Comparison of ENCODE assay signal across 8 mouse cellular contexts in genomic region chr8:79603204-79603603, GRCm38 (mm10). TPM values are rescaled to one million over a fixed set of nuclear protein-coding genes. Genes with fewer than 3 reads are reported as not detected.
DNase-seq lines count a peak whose midpoint lies in the region; ATAC-seq and TF ChIP-seq lines count a peak whose summit lies in the region.
"Not testable (repeated sequence)": the region's sequence is repeated elsewhere in the genome, so short reads cannot be mapped to it uniquely, and the experiment has no call there.

No protein-coding gene starts in this region.

- WGBS in forebrain, postnatal 0 days = 34% methylated on average over 2 of the region's 2 CpGs
- 49% methylated on average over 2 of the region's 2 CpGs for WGBS in hindbrain, postnatal 0 days

- H3K4me3 ChIP-seq in MEL (ENCODE audit: control insufficient read depth in 1 of 2, insufficient read depth in 1 of 2, low read depth in 2 of 2, low read length in 2 of 2); cortical plate, adult 2 months (ENCODE audit: insufficient read depth, low read length); forebrain, postnatal 0 days (ENCODE audit: low read depth, low read length); hindbrain, postnatal 0 days (ENCODE audit: low read length): not testable (repeated sequence)

- DNase-seq in 3T3-L1 (ENCODE audit: low read depth, low spot score) (peak; percentile 60), MEL (ENCODE audit: low read depth, low spot score) (peak; percentile 68)
- not testable (repeated sequence) for DNase-seq in forebrain, postnatal 0 days
- DNase-seq in hindbrain, postnatal 0 days (ENCODE audit: low spot score) = peak; percentile 62
- DNase-seq in left cerebral cortex, postnatal 4 days = peak; percentile 6
- DNase-seq in thymus, postnatal 0 days (ENCODE audit: low spot score) = peak; percentile 53

- not testable (repeated sequence) for H3K27ac ChIP-seq in MEL (ENCODE audit: control insufficient read depth, low read depth, low read length); cortical plate, adult 2 months (ENCODE audit: insufficient read depth, low read length); forebrain, postnatal 0 days (ENCODE audit: low read depth, low read length); hindbrain, postnatal 0 days

- H3K27me3 ChIP-seq in MEL (ENCODE audit: control insufficient read depth in 1 of 2, insufficient read depth in 2 of 2, low read length in 2 of 2); forebrain, postnatal 0 days (ENCODE audit: insufficient read depth, low read length); hindbrain, postnatal 0 days (ENCODE audit: insufficient read depth, low read length): not testable (repeated sequence)

- not testable (repeated sequence) for ATAC-seq in forebrain, postnatal 0 days; hindbrain, postnatal 0 days
- ATAC-seq in megakaryocyte progenitor cell, adult 5-6 weeks (replicated peaks; ENCODE audit: poor library complexity) = peak; percentile 87

- intact Hi-C loops in left cerebral cortex, postnatal 4 days (cut with DNase I) = not testable (repeated sequence)

- not testable (repeated sequence) for H3K9me3 ChIP-seq in MEL (replicated peaks; ENCODE audit: insufficient read depth, low read length); forebrain, postnatal 0 days (ENCODE audit: low read length); hindbrain, postnatal 0 days (ENCODE audit: low read length)

- H3K4me2 ChIP-seq in forebrain, postnatal 0 days (ENCODE audit: low read depth); hindbrain, postnatal 0 days (ENCODE audit: low read depth, low read length): not testable (repeated sequence)

- H3K36me3 ChIP-seq in MEL (ENCODE audit: control insufficient read depth in 1 of 2, insufficient read depth in 2 of 2, low read length in 2 of 2); forebrain, postnatal 0 days (ENCODE audit: insufficient read depth); hindbrain, postnatal 0 days (ENCODE audit: insufficient read depth, low read length): not testable (repeated sequence)

- not testable (repeated sequence) for TF ChIP-seq EP300 in MEL (IDR thresholded peaks at IDR 0.05; ENCODE audit: low read depth in 1 of 2, low read length in 2 of 2)

- peak in 2 of 3 experiments; percentile 38 to 54; a peak in 3 of 6 replicates for TF ChIP-seq CTCF in MEL (IDR thresholded peaks at IDR 0.05 in 2 of 3, conservative IDR thresholded peaks at IDR 0.05 in 1 of 3; ENCODE audit: control insufficient read depth in 1 of 3, insufficient read depth in 1 of 3, low read depth in 2 of 3, low read length in 3 of 3, poor library complexity in 1 of 3, severe bottlenecking in 1 of 3)
- TF ChIP-seq CTCF in cortical plate, adult 2 months (IDR thresholded peaks at IDR 0.05; ENCODE audit: extremely low read depth, insufficient read depth, low read length) = peak; percentile 27; the same call in 1 of the 2 replicates
- peak; percentile 43 for TF ChIP-seq CTCF in forebrain, postnatal 0 days (IDR thresholded peaks at IDR 0.05; ENCODE audit: low read depth)
- peak; percentile 43; the same call in 1 of the 2 replicates for TF ChIP-seq CTCF in hindbrain, postnatal 0 days (IDR thresholded peaks at IDR 0.05; ENCODE audit: low read depth)

- H3K79me2 ChIP-seq in MEL (ENCODE audit: control insufficient read depth, insufficient read depth, low read length, poor library complexity) = not testable (repeated sequence)

- H3K4me1 ChIP-seq in MEL (ENCODE audit: control insufficient read depth in 1 of 2, insufficient read depth in 2 of 2, low read length in 2 of 2); cortical plate, adult 2 months (ENCODE audit: control insufficient read depth, insufficient read depth, low read length); forebrain, postnatal 0 days (ENCODE audit: insufficient read depth); hindbrain, postnatal 0 days (ENCODE audit: insufficient read depth, low read length): not testable (repeated sequence)

- TF ChIP-seq POLR2A in MEL (IDR thresholded peaks at IDR 0.05; ENCODE audit: control insufficient read depth in 1 of 2, insufficient read depth in 1 of 2, low read depth in 1 of 2, low read length in 2 of 2, poor library complexity in 1 of 2); cortical plate, adult 2 months (IDR thresholded peaks at IDR 0.05; ENCODE audit: extremely low read depth, insufficient read depth, low read length): not testable (repeated sequence)

- peak; percentile 49 for TF ChIP-seq RAD21 in MEL (IDR thresholded peaks at IDR 0.05; ENCODE audit: low read depth, low read length)

- not testable (repeated sequence) for H3K9ac ChIP-seq in MEL (ENCODE audit: control insufficient read depth, low read depth, low read length, poor library complexity, severe bottlenecking); forebrain, postnatal 0 days; hindbrain, postnatal 0 days (replicated peaks; ENCODE audit: low read length)

TF ChIP-seq in MEL, 35 proteins besides CTCF, POLR2A, EP300 and RAD21:
- peak; percentile 51 for TF ChIP-seq SMC3 (IDR thresholded peaks at IDR 0.05; ENCODE audit: low read depth, low read length)
- TF ChIP-seq ZC3H11A (IDR thresholded peaks at IDR 0.05; ENCODE audit: low read depth, low read length) = peak; percentile 22; the same call in 1 of the 2 replicates

RNA-seq across cellular contexts. Expression of gene Otud4, which starts 36.2 kb away (rescaled TPM):
- 42.8 and 45.3 TPM in 2 replicates for total RNA-seq in MEL (2012; rRNA removed)
- polyA plus RNA-seq in MEL (2012; ENCODE audit: insufficient read depth in 1 of 2, insufficient read length in 2 of 2, low read depth in 1 of 2, low replicate concordance in 2 of 2, missing spikeins in 1 of 2) = 10 to 100 TPM; 51.7 to 53.4 TPM
- 25.5 and 27.4 TPM in 2 replicates for polyA plus RNA-seq in cortical plate, adult 2 months (2012; rRNA removed)
- total RNA-seq in forebrain, postnatal 0 days (2014; rRNA removed) = 30.4 and 37.6 TPM in 2 replicates
- polyA plus RNA-seq in forebrain, postnatal 0 days (2015; fragmentation: Nextera tagmentation; extraction: Ambion mirVana) = 4.5 and 6.3 TPM in 2 replicates
- total RNA-seq in hindbrain, postnatal 0 days (2014; rRNA removed) = 24.2 and 26.0 TPM in 2 replicates
- 6.1 TPM in 2 replicates for polyA plus RNA-seq in hindbrain, postnatal 0 days (2015; fragmentation: Nextera tagmentation; extraction: Ambion mirVana)
- total RNA-seq in left cerebral cortex, postnatal 4 days (2021) = 10 to 100 TPM; 49.5 to 50.3 TPM
- 54.4 and 64.4 TPM in 2 replicates for total RNA-seq in megakaryocyte progenitor cell, adult 5-6 weeks (2015)
- total RNA-seq in megakaryocyte progenitor cell, adult 5-6 weeks (2017) = 57.8 and 85.7 TPM in 2 replicates
- 12.1 and 13.8 TPM in 2 replicates for polyA plus RNA-seq in thymus, postnatal 0 days (2015; fragmentation: Nextera tagmentation; extraction: Ambion mirVana)
